Mouse (Mus musculus) thymus, postnatal 4 days (tissue): ENCODE measurements around the gene Ube2m.

ENCODE experiments used
- DNase-seq: peaks from one replicate; pipeline ENCODE4 v3.0.0; 2021

Gene Ube2m

DNA sequence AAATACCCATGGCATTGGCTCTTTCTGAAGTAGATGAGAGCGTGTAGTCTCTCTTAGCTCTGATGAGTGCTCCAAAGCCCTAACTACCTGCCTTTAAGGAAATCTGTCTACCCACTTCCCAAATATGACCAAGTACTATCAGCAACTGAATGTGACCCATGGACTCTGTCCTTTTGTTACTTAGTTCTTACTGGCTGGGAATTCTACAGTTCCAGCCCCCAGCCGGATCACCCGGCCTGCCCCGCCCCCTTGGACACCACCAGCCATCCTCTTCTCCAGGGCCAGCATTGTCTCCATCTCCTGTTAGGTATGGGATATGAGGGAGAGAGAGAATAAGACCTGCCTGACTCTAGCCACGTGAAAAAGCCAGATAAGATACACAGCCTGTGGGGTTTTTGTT is 40.0 kb downstream of the Ube2m start, which contains the start of gene Slc27a5:
TSS of gene Slc27a5 (minus strand) at position 140 of the 400 bp plus-strand sequence.
- DNase-seq = no peak

DNA sequence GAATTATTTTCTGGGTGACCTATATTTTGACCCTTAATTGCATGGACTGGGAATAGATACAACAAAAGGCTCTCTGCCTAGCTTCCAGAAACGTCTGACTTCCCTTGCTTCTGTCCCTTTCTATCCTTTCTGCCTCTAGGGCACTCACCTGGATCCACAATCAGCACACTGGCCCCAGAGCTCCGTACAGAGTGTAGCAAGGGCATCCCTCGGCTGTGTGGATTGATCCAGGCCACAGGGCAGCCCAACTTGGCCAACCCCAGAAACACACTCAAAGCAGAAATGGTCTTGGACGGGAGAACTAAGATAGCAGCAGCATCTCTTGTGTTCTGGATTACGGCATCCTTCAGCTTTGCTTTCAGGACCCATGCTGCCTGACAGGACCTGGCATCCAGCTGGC is 40.8 kb downstream of the Ube2m start:
- no peak for DNase-seq

DNA sequence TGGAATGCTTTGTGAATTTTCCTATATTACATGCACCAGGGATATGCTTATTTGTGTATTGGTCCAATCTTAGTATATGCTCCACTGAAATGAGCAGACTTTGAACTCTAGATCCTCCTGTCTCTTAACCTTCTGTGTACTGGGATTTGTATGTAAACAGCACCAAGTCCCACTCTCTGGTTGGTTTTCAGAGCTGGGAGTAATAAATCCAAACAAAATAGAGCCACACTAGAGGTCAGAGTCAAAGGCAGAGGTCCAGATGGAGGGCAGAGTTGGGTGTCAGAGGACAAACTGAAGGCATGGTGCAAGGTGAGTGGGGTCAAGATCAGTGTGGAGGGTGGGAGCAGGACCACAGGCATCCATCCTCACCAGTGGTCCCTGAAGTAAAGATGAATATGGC is 42.2 kb downstream of the Ube2m start:
- no peak for DNase-seq

DNA sequence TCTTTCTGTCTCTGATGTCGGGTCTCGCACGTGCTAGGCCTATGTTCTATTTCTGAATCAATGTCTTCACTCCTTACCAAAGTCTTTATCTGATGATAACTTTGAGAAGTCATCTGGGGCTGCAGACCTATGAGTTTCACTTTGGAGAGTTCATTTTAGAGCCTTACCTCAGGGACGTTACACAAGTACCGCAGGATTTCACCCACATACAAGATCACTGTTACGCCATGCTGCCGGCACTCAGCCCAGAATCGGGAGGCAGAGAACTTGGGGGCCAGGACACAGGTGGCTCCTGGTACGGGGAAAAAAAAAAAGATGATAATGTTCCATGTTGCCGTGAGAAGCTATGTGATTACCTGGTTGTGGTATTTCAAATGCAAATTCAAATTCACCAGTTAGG is 44.9 kb downstream of the Ube2m start:
- DNase-seq = no peak

DNA sequence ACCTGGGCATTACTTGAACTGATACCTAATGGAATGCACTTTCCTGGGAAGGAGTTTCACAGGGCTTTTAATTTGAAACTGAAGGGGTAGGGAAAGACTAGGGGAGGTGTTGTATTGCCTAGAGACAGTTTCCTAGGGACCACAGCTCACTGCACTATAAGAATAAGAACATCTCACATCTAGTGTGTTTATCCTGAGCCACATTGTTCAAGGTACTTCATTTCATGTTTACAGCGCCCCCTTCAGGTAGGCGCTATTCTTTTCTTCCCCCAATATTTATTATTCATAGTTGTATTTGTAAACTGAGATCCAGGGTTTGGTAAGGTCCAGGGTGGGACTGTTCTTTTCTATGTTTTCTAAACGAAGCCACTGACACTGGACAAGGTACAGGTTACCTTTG is 45.9 kb downstream of the Ube2m start:
- DNase-seq = peak; percentile 77

DNA sequence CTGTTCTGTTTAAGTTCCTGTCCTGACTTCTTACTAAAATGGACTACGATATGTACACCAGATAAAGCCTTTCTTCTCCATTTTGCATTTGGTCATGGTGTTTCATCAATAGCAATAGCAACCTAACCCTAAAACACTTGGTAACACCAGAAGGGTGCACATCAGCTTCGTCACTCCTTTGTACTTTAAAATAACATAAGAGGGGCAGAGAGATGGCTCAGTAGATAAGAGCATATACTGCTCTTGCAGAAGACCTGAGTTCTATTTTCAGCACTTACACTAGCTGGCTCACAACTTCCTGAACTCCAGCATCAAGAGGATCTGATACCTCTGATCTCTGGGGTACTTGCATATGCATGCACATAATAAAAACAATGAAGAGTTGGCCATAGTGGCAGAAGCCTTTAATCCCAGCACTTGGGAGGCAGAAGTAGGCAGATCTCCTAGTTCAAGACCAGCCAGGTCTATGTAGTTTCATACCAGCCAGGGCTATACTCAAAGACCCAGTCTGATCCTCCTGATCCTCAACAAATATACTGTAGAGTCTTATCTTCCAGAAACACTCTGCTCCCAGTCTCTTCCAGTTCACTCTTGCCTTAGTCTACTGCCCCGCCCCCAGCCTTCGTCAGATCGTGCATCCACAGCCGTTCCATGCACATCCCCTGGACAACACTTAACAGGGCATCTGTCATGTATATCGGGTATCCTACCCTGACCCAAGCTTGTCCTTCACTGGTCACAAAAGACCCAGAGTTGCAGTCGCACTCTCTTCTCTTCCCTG is 50.5 kb downstream of the Ube2m start:
- no peak for DNase-seq

DNA sequence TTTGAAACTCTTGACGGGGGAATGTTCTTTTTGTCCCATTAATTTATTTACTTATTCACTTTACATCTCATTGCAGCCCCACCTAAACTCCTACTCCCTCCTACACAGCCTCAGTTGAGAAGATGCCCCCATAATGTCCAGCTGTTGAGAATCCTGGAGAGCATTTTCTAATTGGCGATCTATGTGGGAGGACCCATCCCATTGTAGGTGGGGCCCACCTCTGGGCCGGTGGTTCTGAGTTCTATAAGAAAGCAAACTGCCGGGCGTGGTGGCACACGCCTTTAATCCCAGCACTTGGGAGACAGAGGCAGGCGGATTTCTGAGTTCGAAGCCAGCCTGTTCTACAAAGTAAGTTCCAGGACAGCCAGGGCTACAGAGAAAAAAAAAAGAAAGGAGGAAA is 51.2 kb downstream of the Ube2m start:
- no peak for DNase-seq

DNA sequence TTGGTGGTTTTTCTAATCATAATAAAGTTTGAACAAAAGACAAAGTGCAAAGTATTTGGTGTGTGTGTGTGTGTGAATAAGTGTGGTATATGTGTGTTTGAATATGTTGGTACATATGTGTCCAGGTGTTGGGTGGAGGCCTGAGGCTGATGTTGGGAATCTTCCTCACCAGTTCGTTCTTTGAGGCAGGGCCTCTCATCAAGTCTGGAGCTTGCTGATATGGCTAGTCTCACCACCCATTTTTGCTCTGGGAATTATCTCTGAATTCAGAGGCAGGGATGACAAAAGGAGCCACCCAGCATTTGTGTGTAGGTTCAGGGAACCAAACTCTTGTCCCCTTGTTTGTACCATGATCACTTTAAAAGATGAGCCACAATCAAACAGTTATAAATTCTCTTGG is 52.4 kb downstream of the Ube2m start:
- no peak for DNase-seq
